Mouse (Mus musculus) embryonic facial prominence, embryonic 13.5 days (tissue): ENCODE measurements around the gene Grm2. TPM values are rescaled to one million over a fixed set of nuclear protein-coding genes. Genes with fewer than 3 reads are reported as not detected.
"Not testable (repeated sequence)": the region's sequence is repeated elsewhere in the genome, so short reads cannot be mapped to it uniquely, and the experiment has no call there.

Experiments used
- ATAC-seq: fragments of 200-750 bp; cut with Nextera tagmentation; 2 replicates; pipeline ENCODE4 v1.8.0; 2017; ENCODE audit warnings: low read depth; ENCODE audit not compliant: insufficient number of reproducible peaks, insufficient read depth, low FRiP score, low TSS enrichment
- H3K27ac ChIP-seq: fragments of 300-500 bp; sonication (generic); 2 replicates; pipeline ENCODE4 v1.5.1; 2015; ENCODE audit warnings: moderate library complexity, mild to moderate bottlenecking, inconsistent platforms
- H3K27me3 ChIP-seq: fragments of 300-500 bp; sonication (generic); 2 replicates; pipeline ENCODE4 v1.6.1; 2015; ENCODE audit warnings: mild to moderate bottlenecking, inconsistent platforms
- H3K36me3 ChIP-seq: fragments of 300-500 bp; sonication (generic); 2 replicates; pipeline ENCODE4 v1.6.1; 2015; ENCODE audit warnings: mild to moderate bottlenecking, inconsistent platforms
- H3K4me1 ChIP-seq: fragments of 300-500 bp; sonication (generic); 2 replicates; pipeline ENCODE4 v1.6.1; 2015; ENCODE audit warnings: inconsistent platforms
- H3K4me2 ChIP-seq: fragments of 300-500 bp; sonication (generic); 2 replicates; pipeline ENCODE4 v1.6.1; 2015; ENCODE audit warnings: moderate library complexity, mild to moderate bottlenecking, inconsistent platforms
- H3K4me3 ChIP-seq: fragments of 300-500 bp; sonication (generic); 2 replicates; pipeline ENCODE4 v1.5.1; 2015; ENCODE audit warnings: mild to moderate bottlenecking, inconsistent platforms
- H3K9ac ChIP-seq: fragments of 300-500 bp; sonication (generic); 2 replicates; pipeline ENCODE4 v1.6.1; 2015; ENCODE audit warnings: mild to moderate bottlenecking, inconsistent platforms
- H3K9me3 ChIP-seq: fragments of 300-500 bp; sonication (generic); 2 replicates; pipeline ENCODE4 v1.6.1; 2016; ENCODE audit warnings: inconsistent platforms
- WGBS: fragments of 180-500 bp; shearing (Covaris S2); methylation state at CpG from one replicate; pipeline ENCODE4 v1.1.7; 2015; ENCODE audit warnings: mixed read lengths; 5-methylcytosine and 5-hydroxymethylcytosine counted together
- polyA plus RNA-seq: library from polyadenylated mRNA; unstranded; fragments of >200 nt; fragmentation: Nextera tagmentation; extraction: Ambion mirVana; gene quantifications from 2 replicates; pipeline ENCODE4 v1.2.1, GENCODE M21; 2015

The Grm2 gene
- polyA plus RNA-seq, 1 experiment from 2014 or later = 0.13 TPM

DNA sequence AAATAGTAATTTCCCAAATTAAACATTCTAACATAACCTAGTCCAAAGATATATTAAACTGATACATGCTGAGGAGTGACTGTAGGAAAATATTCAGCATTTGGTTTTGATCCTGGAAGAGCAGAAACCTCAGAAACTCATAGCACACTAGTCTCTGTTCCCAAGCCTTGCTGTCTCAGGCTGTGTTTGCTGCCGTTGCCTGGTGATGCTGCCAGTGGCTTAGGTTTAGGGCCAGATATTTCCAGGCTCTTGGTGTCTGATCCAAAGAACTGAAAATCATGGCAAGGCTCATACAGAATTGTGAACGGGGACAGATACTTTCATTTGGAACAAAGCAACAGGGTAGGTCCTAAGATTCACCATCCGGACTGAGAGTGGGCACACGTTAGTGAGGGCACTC lies 45.2 kb downstream of the Grm2 start:
- 0 out of 2 replicates have a peak, but pooled peaks cover 4% of the 10 kb centered on the region for H3K9me3 ChIP-seq
- H3K27me3 ChIP-seq = no peaks in the 10 kb centered on the region
- no peak overlapping the region for H3K9ac ChIP-seq
- no peaks in the 10 kb centered on the region for H3K36me3 ChIP-seq
- no peaks in the 10 kb centered on the region for H3K4me1 ChIP-seq
- no peak for ATAC-seq
- H3K4me3 ChIP-seq = no peak overlapping the region
- no peak overlapping the region for H3K27ac ChIP-seq
- WGBS = 85% methylated on average over 4 of the region's 4 CpGs
- H3K4me2 ChIP-seq = no peak overlapping the region

DNA sequence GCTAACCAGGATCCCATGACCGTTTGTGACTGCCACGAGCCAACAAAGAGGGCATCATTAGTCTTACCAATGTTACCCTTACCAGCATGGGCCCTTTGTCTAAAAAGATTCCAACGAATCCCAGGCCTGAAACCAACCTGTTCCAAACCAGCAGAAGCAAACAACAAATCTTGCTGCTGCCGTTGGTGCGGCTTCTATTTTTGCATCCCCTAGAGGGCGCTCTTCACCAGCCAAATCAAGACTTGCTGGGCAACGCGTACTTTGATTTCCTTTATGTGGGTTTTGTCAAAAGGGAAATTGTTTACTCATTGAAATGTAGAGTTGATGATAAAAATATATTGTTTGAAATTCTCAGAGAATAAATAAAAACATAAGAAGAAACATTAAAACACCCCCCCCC lies 55.3 kb downstream of the Grm2 start:
- H3K9me3 ChIP-seq = no peaks in the 10 kb centered on the region
- no peak for ATAC-seq

DNA sequence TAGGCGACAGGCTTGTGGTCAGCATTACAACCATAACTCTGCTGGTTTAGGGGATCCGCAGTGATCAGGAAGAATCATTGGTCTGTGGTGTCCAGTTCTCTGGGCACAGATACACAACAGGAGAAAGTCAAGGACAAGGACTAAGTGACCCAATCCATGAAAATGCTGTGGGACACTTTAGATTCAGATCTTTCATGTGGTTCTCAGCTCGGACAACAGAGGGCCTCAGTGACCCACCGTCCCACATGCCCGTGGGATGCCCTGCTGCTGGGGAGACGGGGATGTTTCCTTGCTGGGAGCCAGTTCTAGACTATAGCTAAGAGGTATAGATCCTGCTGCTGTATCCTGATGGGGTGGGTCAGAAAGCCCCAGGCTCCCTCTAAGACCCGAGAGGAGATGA lies 57.4 kb downstream of the Grm2 start:
- Histone ChIP-seq H3K4me1 (peaks cover 4% of the 10 kb centered on the region; the same call in 1 of the 2 replicates), H3K4me2 (no peak overlapping the region), H3K9me3 (no peaks in the 10 kb centered on the region), H3K9ac (no peak overlapping the region), H3K27me3 (no peaks in the 10 kb centered on the region; the same call in 1 of the 2 replicates), H3K36me3 (no peaks in the 10 kb centered on the region), H3K4me3 (no peak overlapping the region), H3K27ac (no peak overlapping the region)
- 47% methylated on average over 7 of the region's 7 CpGs for WGBS
- no peak for ATAC-seq

More for the DNA sequence above, 55.3 kb downstream of the Grm2 start:
- peaks cover 2% of the 10 kb centered on the region; the same call in 1 of the 2 replicates for H3K4me1 ChIP-seq
- H3K4me2 ChIP-seq = no peak overlapping the region
- no peaks in the 10 kb centered on the region; the same call in 1 of the 2 replicates for H3K27me3 ChIP-seq
- H3K9ac ChIP-seq = no peak overlapping the region
- H3K27ac ChIP-seq = no peak overlapping the region
- WGBS = 30% methylated on average over 8 of the region's 8 CpGs
- no peak overlapping the region for H3K4me3 ChIP-seq
- H3K36me3 ChIP-seq = no peaks in the 10 kb centered on the region

DNA sequence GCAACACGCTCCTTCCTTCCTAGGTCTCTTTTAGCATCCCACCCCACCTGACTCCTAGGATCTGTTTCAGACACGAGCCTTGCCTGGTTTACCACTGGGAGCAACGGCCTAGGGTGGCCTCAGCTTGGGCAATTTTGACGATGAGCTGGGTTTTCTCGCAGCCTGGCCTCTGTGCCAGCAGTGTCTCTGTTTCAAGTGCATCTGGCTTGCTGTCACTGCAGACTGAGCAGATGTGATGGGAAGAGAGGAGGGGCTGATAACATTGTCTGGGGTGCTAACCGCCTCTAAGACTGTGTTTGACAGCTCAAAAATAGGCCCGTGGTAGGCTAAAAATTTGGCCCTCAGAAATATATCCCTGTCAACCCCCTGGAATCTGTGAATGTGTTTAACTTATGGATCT lies 60.0 kb downstream of the Grm2 start:
- H3K27me3 ChIP-seq = no peaks in the 10 kb centered on the region; the same call in 1 of the 2 replicates
- no peak for ATAC-seq
- H3K4me3 ChIP-seq = no peak overlapping the region
- H3K9me3 ChIP-seq = no peaks in the 10 kb centered on the region
- H3K4me2 ChIP-seq = no peak overlapping the region
- H3K4me1 ChIP-seq = peaks cover 4% of the 10 kb centered on the region; the same call in 1 of the 2 replicates
- H3K9ac ChIP-seq = peak overlapping the region; percentile 27; the same call in 1 of the 2 replicates
- H3K36me3 ChIP-seq = no peaks in the 10 kb centered on the region
- no peak overlapping the region for H3K27ac ChIP-seq
- 60% methylated on average over 7 of the region's 7 CpGs for WGBS

DNA sequence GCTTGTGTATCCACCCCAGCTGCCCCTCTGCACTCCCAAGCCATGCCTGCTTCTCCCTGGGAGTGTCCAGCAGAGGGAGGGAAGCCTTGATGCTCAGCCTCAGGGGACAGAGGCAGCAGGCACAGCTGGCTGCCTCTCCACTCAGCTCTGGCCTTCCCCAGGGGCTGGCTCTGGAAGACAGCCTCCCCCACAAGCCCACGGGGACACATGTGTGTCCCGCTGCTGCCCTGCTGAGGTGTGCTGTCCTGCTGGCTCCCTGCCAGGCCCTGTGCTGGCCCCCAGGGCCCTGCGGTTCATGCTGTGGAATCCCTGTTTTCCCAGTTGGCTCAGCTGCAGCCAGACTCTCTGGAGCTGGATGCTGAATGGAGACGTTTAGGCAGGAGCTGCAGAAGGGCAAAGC lies 60.5 kb downstream of the Grm2 start:
- H3K9ac ChIP-seq, ATAC-seq, H3K27ac ChIP-seq, H3K4me2 ChIP-seq, H3K36me3 ChIP-seq, H3K9me3 ChIP-seq, H3K4me3 ChIP-seq, H3K4me1 ChIP-seq, H3K27me3 ChIP-seq: not testable (repeated sequence)
- 10% methylated on average over 4 of the region's 4 CpGs for WGBS

Other genes with a start within 250 kb of the Grm2 start
- 841 and 1,083 TPM in 2 replicates for gene Rpl29, start 226.6 kb downstream of the Grm2 start, polyA plus RNA-seq
- gene Acy1, start 217.8 kb downstream of the Grm2 start, polyA plus RNA-seq = 51.8 and 55.0 TPM in 2 replicates
- gene Abhd14b, start 208.6 kb downstream of the Grm2 start, polyA plus RNA-seq = 21.4 and 23.4 TPM in 2 replicates
- gene Abhd14a, start 208.4 kb downstream of the Grm2 start, polyA plus RNA-seq = 74.4 and 75.2 TPM in 2 replicates
- 128 and 133 TPM in 2 replicates for gene Pcbp4, start 202.8 kb downstream of the Grm2 start, polyA plus RNA-seq
- gene Gpr62, start 190.1 kb downstream of the Grm2 start, polyA plus RNA-seq = 0.53 TPM in 1 of 2 replicates, not detected in the other
- 43.9 and 49.8 TPM in 2 replicates for gene Rrp9, start 180.1 kb downstream of the Grm2 start, polyA plus RNA-seq
- gene Parp3, start 179.1 kb downstream of the Grm2 start, polyA plus RNA-seq = 3.2 and 4.1 TPM in 2 replicates
- gene Iqcf1, start 156.1 kb downstream of the Grm2 start, polyA plus RNA-seq = not detected in 2 replicates
- gene Iqcf5, start 141.5 kb downstream of the Grm2 start, polyA plus RNA-seq = not detected in 2 replicates
- gene Iqcf3, start 94.5 kb downstream of the Grm2 start, polyA plus RNA-seq = not detected in 2 replicates
- not detected in 2 replicates for gene Iqcf4, start 85.1 kb downstream of the Grm2 start, polyA plus RNA-seq
- gene Iqcf6, start 29.5 kb downstream of the Grm2 start, polyA plus RNA-seq = not detected in 2 replicates
- 57.9 and 63.5 TPM in 2 replicates for gene Tex264, start 29.8 kb upstream of the Grm2 start, polyA plus RNA-seq
- gene Rad54l2, start 133.1 kb upstream of the Grm2 start, polyA plus RNA-seq = 8.5 and 9.6 TPM in 2 replicates
- 21.5 and 26.7 TPM in 2 replicates for gene Dcaf1, start 165.8 kb upstream of the Grm2 start, polyA plus RNA-seq
- 10.5 and 13.4 TPM in 2 replicates for gene Rbm15b, start 231.3 kb upstream of the Grm2 start, polyA plus RNA-seq
- gene Manf, start 235.9 kb upstream of the Grm2 start, polyA plus RNA-seq = 242 and 297 TPM in 2 replicates